Mouse (Mus musculus): ENCODE results near the gene Spock1. TPM values are rescaled to one million over a fixed set of nuclear protein-coding genes. Genes with fewer than 3 reads are reported as not detected.

The Spock1 gene
- total RNA-seq, 1 experiment, result 0.40 TPM

DNA sequence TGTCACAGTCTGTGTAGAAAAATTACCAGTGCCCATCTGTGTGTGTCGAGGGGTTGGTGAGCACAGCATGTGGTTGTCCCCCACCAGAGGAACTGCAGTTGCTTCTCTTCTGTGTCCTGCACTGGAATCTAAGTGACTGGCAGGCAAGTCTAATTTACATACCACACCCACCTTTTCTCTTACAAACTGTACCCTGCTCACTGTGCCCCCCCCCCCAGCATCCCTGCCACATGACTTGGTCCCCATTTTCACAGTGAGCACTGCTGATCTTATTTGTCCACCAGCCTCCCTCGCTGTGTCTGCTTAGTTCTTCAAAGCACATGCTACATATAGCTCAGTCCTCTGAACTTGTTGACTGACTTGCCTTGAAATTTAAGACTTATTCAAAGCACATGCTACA is 22.2 kb upstream of the Spock1 start:
- H3K9ac ChIP-seq (ENCODE audit: insufficient read depth, low read depth, low read length, poor library complexity, severe bottlenecking), result no peak overlapping the region
- TF ChIP-seq MAFK (IDR thresholded peaks at IDR 0.05; ENCODE audit: insufficient read depth, low read depth, low read length) (no peak), HCFC1 (IDR thresholded peaks at IDR 0.05; ENCODE audit: borderline replicate concordance, insufficient read depth, low read length) (no peak), CHD2 (IDR thresholded peaks at IDR 0.05; ENCODE audit: low read depth, low read length) (no peak), ZNF384 (IDR thresholded peaks at IDR 0.05; ENCODE audit: low read depth, low read length) (no peak), ZC3H11A (IDR thresholded peaks at IDR 0.05; ENCODE audit: borderline replicate concordance, low read depth, low read length) (no peak)
- H3K4me3 ChIP-seq (ENCODE audit: insufficient read depth in 1 of 2, low read depth in 1 of 2, low read length in 2 of 2, poor library complexity in 1 of 2, severe bottlenecking in 1 of 2), result no peak overlapping the region
- in situ Hi-C loops (cut with MboI; ENCODE audit: low sequenced_read_pairs in 2 of 2, unreplicated experiment in 2 of 2), result no loop called here
- no peaks in the 10 kb centered on the region for H3K36me3 ChIP-seq (ENCODE audit: control insufficient read depth, insufficient read depth, low read length, poor library complexity, severe bottlenecking)
- H3K9me3 ChIP-seq (ENCODE audit: control insufficient read depth, insufficient read depth, low read depth, low read length), result no peaks in the 10 kb centered on the region
- no peak overlapping the region for H3K27ac ChIP-seq (ENCODE audit: insufficient read depth, low read depth, low read length, poor library complexity, severe bottlenecking)
- peaks cover 3 to 6% of the 10 kb centered on the region in 2 experiments; a peak in 1 of 4 replicates for H3K4me1 ChIP-seq (ENCODE audit: control insufficient read depth in 2 of 2, insufficient read depth in 2 of 2, low read length in 2 of 2, poor library complexity in 1 of 2)
- no peak for DNase-seq (ENCODE audit: low read depth, low spot score)

DNA sequence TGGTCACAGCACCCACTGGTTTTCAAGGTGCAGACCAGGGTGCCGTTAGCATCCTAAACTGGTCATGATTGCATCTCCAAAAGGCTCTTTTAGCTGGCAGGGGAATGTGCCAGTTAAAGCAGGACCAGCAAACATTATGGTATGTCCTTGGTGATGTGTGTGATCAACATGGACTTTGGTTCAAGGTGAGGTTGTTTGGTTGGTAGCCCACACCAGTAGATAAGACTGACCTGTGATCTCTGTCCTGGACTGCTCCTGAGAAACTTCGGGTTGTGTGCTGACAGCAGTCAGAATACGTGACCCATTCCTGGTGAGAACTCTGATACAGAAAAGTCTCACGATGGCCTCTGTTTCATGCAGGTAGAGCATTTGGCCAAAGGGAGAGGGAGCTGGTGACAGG is 11.8 kb upstream of the Spock1 start:
- H3K4me1 ChIP-seq (ENCODE audit: control insufficient read depth in 2 of 2, insufficient read depth in 2 of 2, low read length in 2 of 2, poor library complexity in 1 of 2), result no peaks in the 10 kb centered on the region
- H3K4me3 ChIP-seq (ENCODE audit: insufficient read depth in 1 of 2, low read depth in 1 of 2, low read length in 2 of 2, poor library complexity in 1 of 2, severe bottlenecking in 1 of 2), result no peak overlapping the region
- DNase-seq (ENCODE audit: low read depth, low spot score), result no peak
- H3K9me3 ChIP-seq (ENCODE audit: control insufficient read depth, insufficient read depth, low read depth, low read length), result no peaks in the 10 kb centered on the region
- H3K9ac ChIP-seq (ENCODE audit: insufficient read depth, low read depth, low read length, poor library complexity, severe bottlenecking), result no peak overlapping the region
- in situ Hi-C loops (cut with MboI; ENCODE audit: low sequenced_read_pairs in 2 of 2, unreplicated experiment in 2 of 2), result no loop called here
- TF ChIP-seq CHD2 (IDR thresholded peaks at IDR 0.05; ENCODE audit: low read depth, low read length), result no peak
- TF ChIP-seq ZNF384 (IDR thresholded peaks at IDR 0.05; ENCODE audit: low read depth, low read length), result no peak
- TF ChIP-seq MAFK (IDR thresholded peaks at IDR 0.05; ENCODE audit: insufficient read depth, low read depth, low read length), result no peak
- TF ChIP-seq ZC3H11A (IDR thresholded peaks at IDR 0.05; ENCODE audit: borderline replicate concordance, low read depth, low read length), result no peak
- TF ChIP-seq HCFC1 (IDR thresholded peaks at IDR 0.05; ENCODE audit: borderline replicate concordance, insufficient read depth, low read length), result no peak
- H3K27ac ChIP-seq (ENCODE audit: insufficient read depth, low read depth, low read length, poor library complexity, severe bottlenecking), result no peak overlapping the region
- no peaks in the 10 kb centered on the region for H3K36me3 ChIP-seq (ENCODE audit: control insufficient read depth, insufficient read depth, low read length, poor library complexity, severe bottlenecking)

DNA sequence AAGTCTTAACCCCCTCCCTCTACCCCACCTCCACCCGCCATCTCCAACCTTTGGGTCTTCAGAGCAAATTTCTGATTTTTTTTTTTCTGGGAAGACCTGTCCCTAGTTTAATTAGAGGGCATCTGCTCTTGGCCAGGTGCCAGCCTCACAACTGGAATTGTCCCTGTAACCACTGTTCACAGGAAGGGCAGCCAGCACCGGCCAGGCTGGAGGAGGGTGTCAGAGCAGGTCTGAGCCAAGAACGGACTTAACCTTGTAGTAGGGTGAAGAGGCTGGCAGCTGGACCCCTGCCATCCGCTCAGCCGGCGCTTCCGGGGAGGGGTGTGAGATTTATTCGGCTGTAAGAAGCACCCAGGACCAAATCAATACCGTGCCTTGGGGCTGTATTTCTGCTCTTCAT is 3.0 kb upstream of the Spock1 start:
- no peak for DNase-seq (ENCODE audit: low read depth, low spot score)
- in situ Hi-C loops (cut with MboI; ENCODE audit: low sequenced_read_pairs in 2 of 2, unreplicated experiment in 2 of 2), result no loop called here
- H3K36me3 ChIP-seq (ENCODE audit: control insufficient read depth, insufficient read depth, low read length, poor library complexity, severe bottlenecking), result no peaks in the 10 kb centered on the region
- H3K4me3 ChIP-seq (ENCODE audit: insufficient read depth in 1 of 2, low read depth in 1 of 2, low read length in 2 of 2, poor library complexity in 1 of 2, severe bottlenecking in 1 of 2), result no peak overlapping the region
- H3K9me3 ChIP-seq (ENCODE audit: control insufficient read depth, insufficient read depth, low read depth, low read length), result no peaks in the 10 kb centered on the region
- H3K9ac ChIP-seq (ENCODE audit: insufficient read depth, low read depth, low read length, poor library complexity, severe bottlenecking), result no peak overlapping the region
- H3K27ac ChIP-seq (ENCODE audit: insufficient read depth, low read depth, low read length, poor library complexity, severe bottlenecking), result no peak overlapping the region
- TF ChIP-seq CHD2 (IDR thresholded peaks at IDR 0.05; ENCODE audit: low read depth, low read length), result no peak
- TF ChIP-seq HCFC1 (IDR thresholded peaks at IDR 0.05; ENCODE audit: borderline replicate concordance, insufficient read depth, low read length), result no peak
- no peak for TF ChIP-seq ZNF384 (IDR thresholded peaks at IDR 0.05; ENCODE audit: low read depth, low read length)
- TF ChIP-seq MAFK (IDR thresholded peaks at IDR 0.05; ENCODE audit: insufficient read depth, low read depth, low read length), result no peak
- TF ChIP-seq ZC3H11A (IDR thresholded peaks at IDR 0.05; ENCODE audit: borderline replicate concordance, low read depth, low read length), result no peak
- H3K4me1 ChIP-seq (ENCODE audit: control insufficient read depth in 2 of 2, insufficient read depth in 2 of 2, low read length in 2 of 2, poor library complexity in 1 of 2), result peaks cover 0 to 2% of the 10 kb centered on the region in 2 experiments; a peak in 1 of 4 replicates

DNA sequence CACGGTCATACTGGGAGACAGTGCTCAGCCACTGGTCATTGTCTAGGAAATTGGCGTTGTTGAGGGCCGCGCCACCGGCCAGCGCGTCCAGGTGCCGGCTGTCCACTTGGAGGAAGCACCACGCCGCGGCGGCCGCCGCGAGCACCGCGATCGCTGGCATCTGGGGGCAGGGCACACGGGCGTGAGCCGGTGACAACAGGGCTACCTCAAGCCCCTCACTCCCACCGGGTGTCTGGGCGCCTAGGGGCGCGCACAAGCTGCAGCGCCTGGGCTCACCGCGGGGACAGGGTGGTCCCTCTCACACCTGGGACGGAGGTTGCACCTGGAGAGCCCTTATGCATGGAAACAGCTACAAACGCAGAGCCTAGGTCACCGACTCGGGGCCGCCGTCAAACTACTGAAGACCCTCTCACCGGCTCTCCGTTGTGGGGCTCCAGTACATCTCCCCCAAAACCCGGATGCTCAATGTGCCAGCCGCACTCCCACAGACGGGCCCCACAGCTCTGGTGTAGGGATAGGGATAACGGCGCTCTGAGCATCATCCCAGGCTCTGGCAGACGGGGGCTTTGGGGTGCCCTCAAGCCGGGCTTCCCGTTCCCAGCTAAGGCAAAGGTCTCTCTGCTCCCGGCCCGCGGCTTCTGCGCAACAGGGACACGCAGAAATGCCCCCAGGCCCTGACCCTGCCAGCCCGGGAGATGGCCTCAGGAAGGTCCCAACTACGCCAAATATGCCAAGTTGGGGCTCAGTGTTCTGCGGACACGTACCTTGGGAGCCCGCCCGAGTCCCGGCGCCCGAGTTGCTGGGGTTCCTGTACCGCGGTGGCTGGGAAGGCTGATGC is 485 bp downstream of the Spock1 start:
- H3K9ac ChIP-seq (ENCODE audit: insufficient read depth, low read depth, low read length, poor library complexity, severe bottlenecking), result peak overlapping the region; percentile 52
- H3K27ac ChIP-seq (ENCODE audit: insufficient read depth, low read depth, low read length, poor library complexity, severe bottlenecking), result no peak overlapping the region
- in situ Hi-C loops (cut with MboI; ENCODE audit: low sequenced_read_pairs in 2 of 2, unreplicated experiment in 2 of 2), result no loop called here
- TF ChIP-seq HCFC1 (IDR thresholded peaks at IDR 0.05; ENCODE audit: borderline replicate concordance, insufficient read depth, low read length), result no peak
- TF ChIP-seq CHD2 (IDR thresholded peaks at IDR 0.05; ENCODE audit: low read depth, low read length), result no peak
- no peak for TF ChIP-seq ZNF384 (IDR thresholded peaks at IDR 0.05; ENCODE audit: low read depth, low read length)
- TF ChIP-seq MAFK (IDR thresholded peaks at IDR 0.05; ENCODE audit: insufficient read depth, low read depth, low read length), result no peak
- TF ChIP-seq ZC3H11A (IDR thresholded peaks at IDR 0.05; ENCODE audit: borderline replicate concordance, low read depth, low read length), result no peak
- H3K4me1 ChIP-seq (ENCODE audit: control insufficient read depth in 2 of 2, insufficient read depth in 2 of 2, low read length in 2 of 2, poor library complexity in 1 of 2), result peaks cover 0 to 2% of the 10 kb centered on the region in 2 experiments; a peak in 1 of 4 replicates
- no peaks in the 10 kb centered on the region for H3K9me3 ChIP-seq (ENCODE audit: control insufficient read depth, insufficient read depth, low read depth, low read length)
- H3K36me3 ChIP-seq (ENCODE audit: control insufficient read depth, insufficient read depth, low read length, poor library complexity, severe bottlenecking), result no peaks in the 10 kb centered on the region
- DNase-seq (ENCODE audit: low read depth, low spot score), result no peak
- H3K4me3 ChIP-seq (ENCODE audit: insufficient read depth in 1 of 2, low read depth in 1 of 2, low read length in 2 of 2, poor library complexity in 1 of 2, severe bottlenecking in 1 of 2), result peak overlapping the region; percentile 66 to 74

Measured in ES-E14 (cell line).